ENCODE assay signal across 8 mouse cellular contexts in the genomic region with DNA sequence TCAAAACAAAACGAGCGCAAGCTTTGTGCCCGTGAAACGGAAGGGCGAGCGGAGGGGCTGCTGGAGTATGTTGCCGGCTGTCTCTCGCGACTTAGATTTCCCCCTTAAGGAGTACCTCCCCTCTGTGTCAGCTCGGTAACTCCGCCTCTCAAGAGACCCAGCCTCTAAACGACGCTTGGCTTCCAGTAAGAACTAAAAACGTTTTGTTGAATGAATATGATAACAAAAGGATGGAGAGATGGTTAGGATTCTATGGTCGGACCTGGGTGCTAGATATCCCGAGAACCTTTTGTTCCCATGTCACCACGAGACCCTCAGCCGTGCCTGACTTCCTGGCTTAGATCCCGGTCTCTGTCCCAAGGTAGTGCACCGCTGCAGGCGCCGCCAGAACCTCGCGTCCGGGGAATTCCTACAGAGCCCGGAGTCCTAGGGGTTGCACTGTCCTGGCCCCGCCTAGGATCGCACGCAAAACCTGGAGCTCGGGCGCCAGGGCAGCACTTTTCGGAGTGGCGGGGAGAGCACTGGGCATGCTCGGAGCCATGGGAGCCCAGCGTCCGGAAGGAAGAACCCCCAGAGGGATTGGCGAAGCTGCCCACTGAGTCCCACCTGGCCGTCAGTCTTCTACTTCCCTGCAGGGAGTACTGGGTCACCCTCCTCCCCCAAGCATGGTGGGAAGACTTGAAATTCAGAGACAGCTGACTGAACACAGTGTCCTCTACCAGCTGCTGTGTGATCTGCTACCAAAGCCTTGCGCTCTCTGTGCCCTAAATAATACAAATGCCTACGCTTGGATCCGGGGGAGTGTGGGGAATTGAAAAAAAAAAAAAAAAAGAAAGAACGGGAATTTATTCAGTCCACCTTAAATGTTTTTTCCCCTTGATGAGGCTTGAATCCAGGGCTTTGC. TPM values are rescaled to one million over a fixed set of nuclear protein-coding genes. Genes with fewer than 3 reads are reported as not detected.
DNase-seq lines count a peak whose midpoint lies in the region; ATAC-seq and TF ChIP-seq lines count a peak whose summit lies in the region.

A gene (minus strand): TSS at position 428 of the 904 bp plus-strand sequence.

- peak within 1 kb of the TSS; percentile 80 for H3K4me3 ChIP-seq in hindbrain, postnatal 0 days (ENCODE audit: low read length)

- H3K36me3 ChIP-seq in hindbrain, postnatal 0 days (ENCODE audit: insufficient read depth, low read length) = no peaks in the 10 kb centered on the region

- under 1% methylated on average over 42 of the region's 42 CpGs for WGBS in hindbrain, postnatal 0 days

- no peaks in the 10 kb centered on the region for H3K27me3 ChIP-seq in hindbrain, postnatal 0 days (ENCODE audit: insufficient read depth, low read length)

- DNase-seq in adrenal gland, adult (ENCODE audit: inconsistent age in 2 of 2, low spot score in 1 of 2) = peak; percentile 93 to 97
- peak; percentile 91 for DNase-seq in embryo, embryonic 10.5 days (ENCODE audit: low spot score)
- peak; percentile 70 for DNase-seq in gastrocnemius, postnatal 10 days
- peak; percentile 84 for DNase-seq in hindbrain, postnatal 0 days (ENCODE audit: low spot score)
- DNase-seq in left cerebral cortex, adult 11 months (ENCODE audit: low spot score) = peak; percentile 57
- peak; percentile 84 for DNase-seq in lung, postnatal 25 days (ENCODE audit: low spot score)
- peak; percentile 75 to 82 for DNase-seq in right cerebral cortex, adult 2 months (ENCODE audit: low spot score in 2 of 2)
- peak; percentile 28 for DNase-seq in urinary bladder, postnatal 10 days (ENCODE audit: low spot score)

- peak within 1 kb of the TSS; percentile 45; the same call in 1 of the 2 replicates for H3K27ac ChIP-seq in hindbrain, postnatal 0 days

- no peak for TF ChIP-seq CTCF in hindbrain, postnatal 0 days (IDR thresholded peaks at IDR 0.05; ENCODE audit: low read depth)

- ATAC-seq in hindbrain, postnatal 0 days = peak; percentile 84

- H3K4me1 ChIP-seq in hindbrain, postnatal 0 days (ENCODE audit: insufficient read depth, low read length) = peaks cover 15% of the 10 kb centered on the region; the same call in 1 of the 2 replicates

- peak within 1 kb of the TSS; percentile 90 for H3K4me2 ChIP-seq in hindbrain, postnatal 0 days (ENCODE audit: low read depth, low read length)

- H3K9ac ChIP-seq in hindbrain, postnatal 0 days (replicated peaks; ENCODE audit: low read length) = peak within 1 kb of the TSS; percentile 39

- H3K9me3 ChIP-seq in hindbrain, postnatal 0 days (ENCODE audit: low read length) = no peaks in the 10 kb centered on the region

RNA-seq across cellular contexts. Expression of the gene that starts here (rescaled TPM):
- 10 to 100 TPM; 13.8 to 17.0 TPM for total RNA-seq in gastrocnemius, postnatal 10 days (2021)
- total RNA-seq in hindbrain, postnatal 0 days (2014; rRNA removed) = 3.2 and 10.1 TPM in 2 replicates
- 2.8 and 3.4 TPM in 2 replicates for polyA plus RNA-seq in hindbrain, postnatal 0 days (2015; fragmentation: Nextera tagmentation; extraction: Ambion mirVana)

Comparison
In these comparisons a context has a peak if more than half of its experiments do, and no peak if none do; other contexts are left out.
1. Peak in every context shown above with its lines: DNase-seq, ATAC-seq, H3K4me3 ChIP-seq and H3K27ac ChIP-seq.
2. DNase-seq: peak in every context shown above with its lines; median percentile 95 in adrenal gland, adult; 91 in embryo, embryonic 10.5 days; 84 in hindbrain, postnatal 0 days; 84 in lung, postnatal 25 days; 78 in right cerebral cortex, adult 2 months; 70 in gastrocnemius, postnatal 10 days; 57 in left cerebral cortex, adult 11 months; 28 in urinary bladder, postnatal 10 days.